Mouse (Mus musculus): ENCODE results near the gene Hist1h4b. TPM values are rescaled to one million over a fixed set of nuclear protein-coding genes. Genes with fewer than 3 reads are reported as not detected.
A peak's percentile ranks its signal among the peaks of the same experiment; 100 is the strongest.

Gene Hist1h4b
- total RNA-seq, 2 experiments from 2014 or later = 33.6 to 759 TPM

DNA sequence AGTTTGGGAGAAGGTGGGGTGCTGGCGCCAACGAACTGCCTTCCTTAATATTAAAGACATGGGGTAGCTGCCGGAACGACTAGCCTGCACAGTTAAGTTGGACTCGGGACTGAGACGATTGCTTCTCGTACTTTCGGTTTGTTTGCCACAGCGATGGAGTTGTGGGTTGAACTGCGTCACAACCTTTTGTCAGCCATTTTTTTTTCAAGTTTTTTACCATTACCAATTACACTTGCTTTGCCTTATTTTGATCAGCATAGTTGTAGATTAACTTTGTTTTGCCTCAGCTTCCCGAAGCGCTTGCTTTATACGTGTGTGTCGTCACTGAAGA lies 16.9 kb upstream of the Hist1h4b start:
- no peak for ATAC-seq (replicated peaks; ENCODE audit: poor library complexity)

- no peak for ATAC-seq (replicated peaks; ENCODE audit: poor library complexity)
Measured at GRCm38 (mm10) chr13:23740256-23740840, 16.5 kb upstream of the Hist1h4b start.

GRCm38 (mm10) chr13:23740910-23741309 lies 15.9 kb upstream of the Hist1h4b start:
- ATAC-seq (replicated peaks; ENCODE audit: poor library complexity) = no peak

- ATAC-seq (replicated peaks; ENCODE audit: poor library complexity) = no peak
Measured at GRCm38 (mm10) chr13:23742007-23742406, 14.8 kb upstream of the Hist1h4b start.

DNA sequence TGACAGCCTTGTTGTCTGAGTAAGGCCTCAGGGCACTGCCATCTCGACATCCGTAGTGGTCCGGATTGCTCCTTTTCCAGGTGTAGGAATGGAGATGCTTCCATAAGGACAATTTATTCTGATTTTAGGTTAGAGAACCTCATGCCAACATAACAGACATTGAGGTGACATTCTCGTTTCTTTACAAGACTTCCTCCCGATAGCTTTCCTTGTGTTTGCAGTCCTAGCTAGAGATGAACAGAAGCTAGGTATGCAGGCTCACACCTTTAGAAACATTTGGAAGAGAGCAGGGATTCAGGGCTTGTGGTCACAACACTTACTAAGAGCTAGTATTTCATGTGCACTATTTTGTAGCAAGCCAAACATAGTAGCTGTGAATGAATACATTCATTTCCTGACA lies 13.6 kb upstream of the Hist1h4b start:
- no peak for ATAC-seq (replicated peaks; ENCODE audit: poor library complexity)

DNA sequence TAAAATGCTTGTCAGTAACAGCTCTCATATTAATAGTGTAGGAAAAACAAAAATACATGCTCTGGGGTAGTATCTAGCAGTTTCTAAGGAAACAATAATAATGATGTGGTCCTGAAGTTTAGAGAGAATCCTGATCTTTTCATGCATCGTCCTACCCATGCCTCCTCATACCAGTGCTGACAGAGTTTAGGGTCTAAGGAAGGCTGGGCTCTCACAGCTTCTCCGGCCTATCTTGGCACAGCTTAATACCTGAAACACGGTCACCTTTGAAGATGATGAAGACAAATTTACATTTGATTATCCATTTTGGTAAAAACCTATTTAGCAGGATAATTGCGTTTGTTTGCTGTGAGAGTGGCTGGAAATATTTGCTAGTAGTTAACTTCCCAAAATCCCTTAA lies 12.8 kb upstream of the Hist1h4b start:
- no peak for ATAC-seq (replicated peaks; ENCODE audit: poor library complexity)

GRCm38 (mm10) chr13:23744421-23745380 lies 12.1 kb upstream of the Hist1h4b start:
- no peak for ATAC-seq (replicated peaks; ENCODE audit: poor library complexity)

DNA sequence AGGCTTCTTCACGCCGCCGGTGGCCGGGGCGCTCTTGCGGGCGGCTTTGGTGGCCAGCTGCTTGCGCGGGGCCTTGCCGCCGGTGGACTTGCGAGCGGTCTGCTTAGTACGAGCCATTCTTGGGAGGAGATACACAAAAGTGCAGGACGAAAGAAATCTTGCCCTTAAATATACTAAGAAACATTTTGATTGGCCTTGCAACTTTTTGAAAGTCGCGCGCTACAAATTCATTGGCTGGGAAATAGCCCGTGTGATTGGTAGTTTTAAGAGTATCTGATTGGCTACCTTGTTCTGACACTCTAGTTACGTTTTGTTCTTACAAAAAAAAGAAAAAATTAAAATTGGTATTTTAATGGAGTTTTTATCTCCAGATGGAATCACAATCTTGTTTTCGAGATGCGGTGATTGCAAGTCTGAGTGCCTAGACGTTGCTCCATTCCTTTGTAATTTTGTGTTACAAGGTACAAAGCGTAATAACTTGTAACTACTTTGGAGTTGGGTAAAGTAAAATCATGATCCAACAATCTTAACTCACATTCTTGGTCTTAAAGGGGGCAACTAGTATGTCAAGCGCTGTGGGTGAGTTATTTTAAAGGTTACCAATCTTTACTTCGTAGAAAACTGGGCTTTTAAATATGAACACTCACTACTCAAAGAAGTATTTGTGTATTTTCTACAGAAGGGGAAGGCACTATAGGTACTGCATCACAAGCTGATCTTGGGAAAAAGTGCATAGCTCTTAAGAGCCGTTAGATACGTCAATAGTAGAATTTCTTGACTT lies 11.2 kb upstream of the Hist1h4b start, which contains the start of gene Hist1h3c:
Gene Hist1h3c (minus strand): TSS at position 222 of the 781 bp plus-strand sequence.
- peak; percentile 54 for ATAC-seq (replicated peaks; ENCODE audit: poor library complexity)

GRCm38 (mm10) chr13:23746201-23747080 lies 10.4 kb upstream of the Hist1h4b start, which contains the start of gene Hist1h2bb:
TSS of gene Hist1h2bb (plus strand) at chr13:23746734.
- ATAC-seq (replicated peaks; ENCODE audit: poor library complexity) = peak; percentile 66

- 0 out of 2 replicates have a peak, but pooled peaks have one; percentile 1 for ATAC-seq (replicated peaks; ENCODE audit: poor library complexity)
Measured at GRCm38 (mm10) chr13:23747081-23747891, 9.5 kb upstream of the Hist1h4b start.

GRCm38 (mm10) chr13:23747892-23748288 lies 8.9 kb upstream of the Hist1h4b start:
- no peak for ATAC-seq (replicated peaks; ENCODE audit: poor library complexity)

DNA sequence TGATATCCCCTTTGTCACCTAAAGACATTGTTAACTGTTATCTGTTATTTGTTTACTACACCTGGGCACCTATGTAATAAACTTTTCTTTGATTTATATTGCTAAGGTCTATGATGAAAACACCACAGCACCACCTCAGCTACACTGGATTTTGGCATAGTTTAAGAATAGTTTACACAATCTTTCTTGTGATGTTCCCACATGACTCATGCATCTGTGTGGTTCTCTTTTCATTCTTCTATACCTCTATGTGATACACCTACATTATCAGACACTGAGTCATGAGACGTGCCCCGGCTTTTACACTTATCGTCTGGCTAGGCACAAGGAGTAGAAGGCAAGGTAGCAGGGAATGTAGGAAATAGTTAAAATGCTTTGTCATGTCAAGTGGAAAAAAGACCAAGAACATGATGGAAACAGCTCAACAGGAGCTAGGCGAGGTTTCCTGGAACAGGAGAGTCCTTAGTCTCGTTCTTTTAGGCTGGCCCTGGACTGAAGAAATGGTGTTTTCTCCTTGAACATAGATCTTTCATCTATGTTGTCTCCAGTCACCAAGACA lies 7.2 kb upstream of the Hist1h4b start:
- ATAC-seq (replicated peaks; ENCODE audit: poor library complexity) = no peak

GRCm38 (mm10) chr13:23750839-23751477 lies 5.9 kb upstream of the Hist1h4b start, which contains the start of gene Hist1h2ab:
TSS of gene Hist1h2ab (plus strand) at chr13:23751126.
- ATAC-seq (replicated peaks; ENCODE audit: poor library complexity) = peak; percentile 59

- peak; percentile 13 for ATAC-seq (replicated peaks; ENCODE audit: poor library complexity)
Measured at GRCm38 (mm10) chr13:23751478-23751956, 5.3 kb upstream of the Hist1h4b start.

DNA sequence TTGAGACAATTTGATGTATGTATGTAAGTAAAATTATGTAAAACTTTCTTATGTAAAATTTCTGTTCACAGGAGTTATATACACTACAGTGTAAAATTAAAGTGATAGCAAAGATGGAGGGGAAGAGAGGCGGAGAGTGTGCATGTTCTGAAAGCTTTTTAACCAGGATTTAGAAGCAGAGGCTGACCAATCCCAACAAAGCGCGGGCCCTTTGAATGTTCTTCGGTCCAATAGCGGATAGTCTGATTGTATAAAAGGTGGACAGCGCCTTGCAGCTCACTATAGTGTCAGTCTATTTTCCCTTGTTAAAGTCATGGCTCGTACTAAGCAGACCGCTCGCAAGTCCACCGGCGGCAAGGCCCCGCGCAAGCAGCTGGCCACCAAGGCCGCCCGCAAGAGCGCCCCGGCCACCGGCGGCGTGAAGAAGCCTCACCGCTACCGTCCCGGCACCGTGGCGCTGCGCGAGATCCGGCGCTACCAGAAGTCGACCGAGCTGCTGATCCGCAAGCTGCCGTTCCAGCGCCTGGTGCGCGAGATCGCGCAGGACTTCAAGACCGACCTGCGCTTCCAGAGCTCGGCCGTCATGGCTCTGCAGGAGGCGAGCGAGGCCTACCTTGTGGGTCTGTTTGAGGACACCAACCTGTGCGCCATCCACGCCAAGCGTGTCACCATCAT lies 4.6 kb upstream of the Hist1h4b start, which contains the start of gene Hist1h3b:
Gene Hist1h3b (plus strand): TSS at position 201 of the 675 bp plus-strand sequence.
- peak; percentile 63 for ATAC-seq (replicated peaks; ENCODE audit: poor library complexity)

- no peak for ATAC-seq (replicated peaks; ENCODE audit: poor library complexity)
Measured at GRCm38 (mm10) chr13:23752742-23753172, 4.1 kb upstream of the Hist1h4b start.

- no peak for ATAC-seq (replicated peaks; ENCODE audit: poor library complexity)
Measured at GRCm38 (mm10) chr13:23753314-23754078, 3.3 kb upstream of the Hist1h4b start.
